Mouse (Mus musculus): ENCODE data around the gene Gm20873.
"Not testable (repeated sequence)": the region's sequence is repeated elsewhere in the genome, so short reads cannot be mapped to it uniquely, and the experiment has no call there.

The Gm20873 gene

GRCm38 (mm10) chrY:6266798-6267197 is at the start of gene Gm20873:
TSS of gene Gm20873 (plus strand) at chrY:6267098.
- DNase-seq (ENCODE audit: low spot score in 2 of 2) = not testable (repeated sequence)

- not testable (repeated sequence) for DNase-seq (ENCODE audit: low spot score in 2 of 2)
These were observed 29.0 kb upstream of the Gm20873 start, which contains the start of gene Gm21746 for GRCm38 (mm10) chrY:6237895-6238294. TSS of gene Gm21746 (minus strand) at chrY:6237995.
